Mouse (Mus musculus) T-cell, adult 2 months (primary cell): ENCODE results near the gene Fgfbp3.
"Not testable (repeated sequence)": the region's sequence is repeated elsewhere in the genome, so short reads cannot be mapped to it uniquely, and the experiment has no call there.

Experiments
- DNase-seq: peaks from one replicate; pipeline ENCODE4 v3.0.0; 2022; ENCODE audit warnings: low spot score

Gene Fgfbp3

DNA sequence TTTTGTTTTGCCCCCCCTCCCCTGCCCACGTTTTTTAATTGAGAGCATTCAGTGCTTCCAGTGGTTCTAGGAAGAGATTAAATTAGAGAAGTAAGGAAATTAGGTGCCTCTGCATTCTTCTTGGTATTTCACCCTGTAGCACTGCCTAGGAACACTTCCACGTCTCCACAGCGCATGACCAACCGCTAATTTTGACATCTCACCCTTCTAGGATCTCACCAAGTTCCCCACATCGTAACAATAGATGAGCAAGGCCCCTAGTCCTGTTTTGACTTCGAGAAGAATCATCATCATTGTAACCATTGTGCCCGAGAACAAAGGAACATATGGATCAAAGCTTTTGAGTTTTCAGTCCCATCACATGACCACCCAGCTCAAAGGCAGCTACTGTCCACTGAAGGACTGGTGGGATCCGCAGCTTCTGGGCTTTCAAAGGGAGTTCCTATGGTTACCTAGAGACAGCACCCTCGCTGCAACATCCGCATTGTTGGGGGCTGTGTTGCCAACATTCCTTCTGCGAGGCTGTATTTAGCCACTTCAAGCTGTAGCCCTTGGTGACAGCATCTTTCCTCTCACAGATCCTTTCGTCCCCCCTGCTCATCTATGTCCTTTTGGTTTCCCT is 8.9 kb downstream of the Fgfbp3 start:
- DNase-seq: no peak

DNA sequence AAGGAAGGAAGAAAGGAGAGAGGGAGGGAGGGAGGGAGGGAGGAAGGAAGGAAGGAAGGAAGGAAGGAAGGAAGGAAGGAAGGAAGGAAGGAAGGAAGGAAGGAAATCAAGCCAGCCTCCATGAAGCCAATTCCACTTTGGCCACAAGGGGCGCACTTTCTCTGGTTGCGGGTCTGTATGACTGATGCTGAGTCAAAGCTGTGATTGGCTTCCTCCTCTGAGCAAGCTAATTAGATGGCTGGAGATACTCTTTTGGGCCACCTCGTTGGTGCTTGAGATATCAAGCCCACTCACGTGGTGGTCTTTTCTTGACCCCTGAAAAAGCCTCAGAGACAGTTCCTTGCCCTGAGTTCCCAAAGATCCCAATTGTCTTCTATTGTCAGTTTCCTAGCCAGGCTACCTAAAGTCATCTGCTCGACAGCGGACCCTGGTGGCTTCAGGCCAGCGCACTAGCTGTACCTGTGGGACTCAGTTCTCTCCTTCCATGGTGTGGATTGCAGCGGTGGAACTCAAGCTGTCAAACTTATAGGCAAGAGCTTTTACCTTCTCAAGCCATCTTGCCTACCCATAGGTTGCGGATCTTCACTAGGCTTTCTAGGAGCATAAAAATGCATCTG is 9.6 kb downstream of the Fgfbp3 start:
- peak; percentile 67 for DNase-seq

DNA sequence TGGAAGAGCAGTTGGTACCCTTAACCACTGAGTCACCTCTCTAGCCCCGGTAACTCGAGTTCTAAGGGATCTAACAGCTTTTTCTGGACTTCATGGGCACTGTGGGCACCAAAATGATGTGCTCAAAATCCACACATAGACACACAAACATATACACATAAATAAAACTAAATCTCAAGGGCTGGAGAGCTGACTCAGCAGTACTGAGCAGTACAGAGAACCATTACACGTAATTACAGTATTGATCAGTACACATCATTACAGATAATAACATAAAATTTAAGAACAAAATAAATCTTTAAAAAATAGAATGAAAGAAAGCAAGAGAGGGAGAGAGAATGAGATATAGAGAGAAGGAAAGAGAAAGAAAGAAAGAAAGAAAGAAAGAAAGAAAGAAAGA is 10.3 kb downstream of the Fgfbp3 start:
- DNase-seq: no peak

DNA sequence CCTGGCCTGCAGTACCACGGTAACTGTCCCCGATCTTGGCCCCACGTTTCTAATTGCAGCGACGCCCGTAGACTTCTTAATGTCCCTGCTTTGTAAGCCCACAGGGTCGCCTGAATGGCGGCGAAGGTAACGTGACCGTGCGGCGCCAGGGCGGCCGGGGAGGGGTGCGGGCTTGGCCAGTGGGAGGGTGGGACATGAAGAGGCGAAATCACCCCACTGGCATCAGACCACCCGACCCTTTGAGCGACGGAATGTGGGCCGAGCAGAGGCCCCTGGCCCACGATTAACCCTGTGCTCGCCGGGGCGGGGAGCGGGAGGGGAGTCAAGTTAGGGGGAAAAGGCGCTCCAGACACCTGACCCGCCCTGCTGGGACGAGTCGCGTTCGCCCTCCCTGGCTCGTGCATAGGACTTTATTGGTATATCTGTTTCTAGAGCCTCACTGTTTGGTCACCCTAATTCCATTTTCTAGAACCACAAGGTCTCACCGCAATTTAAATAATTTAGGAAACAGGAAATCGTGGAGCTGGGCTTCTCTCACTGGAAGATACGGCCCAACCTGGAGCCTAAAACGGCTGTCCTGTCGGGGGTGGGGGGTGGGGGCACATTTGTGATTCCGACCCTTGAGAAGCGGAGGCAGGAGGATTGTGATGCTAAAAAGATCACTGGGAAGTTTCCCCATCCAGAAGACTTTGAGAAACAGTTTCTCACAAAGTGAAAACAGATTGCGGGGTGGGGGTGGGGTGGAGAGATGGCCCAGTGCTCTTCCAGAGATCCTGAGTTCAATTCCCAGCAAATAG is 15.0 kb downstream of the Fgfbp3 start:
- DNase-seq: no peak

- DNase-seq: no peak
Observed at GRCm38 (mm10) chr19:36903377-36903776, 16.0 kb downstream of the Fgfbp3 start.

GRCm38 (mm10) chr19:36897778-36898177 is 21.6 kb downstream of the Fgfbp3 start:
- peak; percentile 33 for DNase-seq

DNA sequence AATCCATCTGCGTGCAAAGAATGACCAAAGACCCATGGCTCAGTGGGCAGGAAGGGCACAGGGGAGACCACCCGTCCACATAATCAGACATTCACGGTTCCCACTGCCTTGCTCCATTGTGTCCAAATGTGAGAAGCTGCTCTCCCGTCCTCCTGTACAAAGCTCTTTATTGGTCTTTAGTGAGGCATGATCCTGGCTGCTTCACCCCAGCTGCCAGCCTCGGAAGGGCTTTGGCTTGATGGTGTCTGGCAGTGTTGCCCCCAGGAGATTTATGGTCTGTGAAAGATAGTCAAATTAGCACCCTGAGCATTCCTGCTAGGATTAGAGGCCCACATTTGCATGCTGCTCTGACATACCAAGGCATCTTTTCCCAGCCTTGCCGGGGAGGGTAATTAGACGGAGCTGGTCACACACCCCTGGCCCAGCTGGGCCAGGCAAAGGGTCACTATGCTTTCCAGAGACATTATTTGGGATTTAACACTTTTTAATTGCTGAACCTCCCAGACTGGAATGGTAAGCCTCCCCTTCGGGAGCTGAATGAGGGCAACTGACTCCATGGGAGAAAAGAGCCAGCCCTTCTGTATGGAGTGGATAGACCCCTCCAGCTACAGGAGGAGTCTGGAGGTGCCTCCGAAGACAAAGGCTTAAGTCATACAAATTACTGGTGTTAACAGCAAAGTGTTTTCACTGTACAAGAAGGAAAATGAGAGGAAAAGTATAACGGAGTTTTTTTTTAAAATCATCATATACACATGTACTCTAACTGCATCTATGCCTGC is 22.4 kb downstream of the Fgfbp3 start:
- no peak for DNase-seq

GRCm38 (mm10) chr19:36891746-36892145 is 27.7 kb downstream of the Fgfbp3 start:
- no peak for DNase-seq

DNA sequence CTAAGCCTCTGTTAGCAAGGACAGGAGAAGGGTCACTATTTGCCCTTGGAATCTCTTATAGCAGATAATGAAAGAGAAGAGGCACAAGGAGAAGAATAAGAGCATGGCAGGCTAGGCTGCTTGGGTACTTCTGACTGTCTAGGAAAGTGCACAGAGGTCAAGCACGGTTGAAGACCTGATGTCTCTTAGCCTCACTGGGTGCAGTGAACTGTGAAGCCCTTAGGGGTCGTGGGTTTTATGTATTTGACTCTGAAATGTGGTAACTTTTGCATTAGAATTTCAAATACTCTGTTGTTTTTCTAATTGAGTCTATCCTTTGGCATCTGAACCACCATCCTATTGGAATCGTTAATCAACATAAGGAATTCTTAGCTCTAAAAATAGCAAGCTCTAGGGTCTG is 31.7 kb downstream of the Fgfbp3 start:
- DNase-seq: no peak

GRCm38 (mm10) chr19:36886316-36886715 is 33.1 kb downstream of the Fgfbp3 start:
- DNase-seq: no peak

GRCm38 (mm10) chr19:36883119-36883518 is 36.3 kb downstream of the Fgfbp3 start:
- peak; percentile 33 for DNase-seq

- no peak for DNase-seq
Observed at GRCm38 (mm10) chr19:36878743-36879495, 40.5 kb downstream of the Fgfbp3 start.

GRCm38 (mm10) chr19:36877329-36877728 is 42.1 kb downstream of the Fgfbp3 start:
- no peak for DNase-seq

- no peak for DNase-seq
Observed at GRCm38 (mm10) chr19:36874651-36875050, 44.8 kb downstream of the Fgfbp3 start.

DNA sequence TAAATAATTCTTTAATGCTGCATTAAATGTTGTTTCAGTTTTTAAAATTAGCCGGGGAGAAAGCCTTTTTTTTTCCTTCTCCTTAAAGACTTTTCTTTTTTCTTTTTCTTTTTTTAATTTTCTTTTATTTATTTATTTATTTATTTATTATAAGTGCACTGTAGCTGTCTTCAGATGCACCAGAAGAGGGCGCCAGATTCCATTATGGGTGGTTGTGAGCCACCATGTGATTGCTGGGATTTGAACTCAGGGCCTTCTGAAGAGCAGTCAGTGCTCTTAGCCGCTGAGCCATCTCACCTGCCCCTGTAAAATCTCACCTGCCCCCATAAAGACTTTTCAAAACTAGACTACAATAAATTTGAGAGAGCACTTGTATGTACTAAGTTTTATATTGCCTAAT is 50.7 kb downstream of the Fgfbp3 start:
- DNase-seq: not testable (repeated sequence)
